Mouse (Mus musculus): ENCODE measurements around the gene Emilin2. TPM values are rescaled to one million over a fixed set of nuclear protein-coding genes. Genes with fewer than 3 reads are reported as not detected.
A peak's percentile ranks its signal among the peaks of the same experiment; 100 is the strongest.

Gene Emilin2
- polyA plus RNA-seq, 1 experiment from 2014 or later = 2.7 TPM

- H3K4me1 ChIP-seq (ENCODE audit: insufficient read depth, low read length) = peaks cover 3% of the 10 kb centered on the region; the same call in 1 of the 2 replicates
- H3K4me3 ChIP-seq (ENCODE audit: low read length) = no peak overlapping the region
- WGBS = 85% methylated on average over 9 of the region's 9 CpGs
- H3K9me3 ChIP-seq (ENCODE audit: low read length) = no peaks in the 10 kb centered on the region
- no peaks in the 10 kb centered on the region for H3K27me3 ChIP-seq (ENCODE audit: insufficient read depth, low read length)
- no peak for ATAC-seq (ENCODE audit: low FRiP score, low TSS enrichment)
- H3K9ac ChIP-seq (replicated peaks; ENCODE audit: low read length) = no peak overlapping the region
- H3K27ac ChIP-seq (ENCODE audit: low read length) = no peak overlapping the region
- no peak overlapping the region for H3K4me2 ChIP-seq (replicated peaks; ENCODE audit: low read depth, low read length)
- H3K36me3 ChIP-seq (ENCODE audit: insufficient read depth, low read length) = peaks cover 24% of the 10 kb centered on the region
Observed at GRCm38 (mm10) chr17:71227128-71227895, 84.5 kb downstream of the Emilin2 start.

- Histone ChIP-seq H3K4me3 (ENCODE audit: low read length) (no peak overlapping the region), H3K4me1 (ENCODE audit: insufficient read depth, low read length) (peaks cover 3% of the 10 kb centered on the region; the same call in 1 of the 2 replicates), H3K9me3 (ENCODE audit: low read length) (no peaks in the 10 kb centered on the region), H3K9ac (replicated peaks; ENCODE audit: low read length) (no peak overlapping the region), H3K4me2 (replicated peaks; ENCODE audit: low read depth, low read length) (no peak overlapping the region), H3K36me3 (ENCODE audit: insufficient read depth, low read length) (peaks cover 11% of the 10 kb centered on the region), H3K27me3 (ENCODE audit: insufficient read depth, low read length) (no peaks in the 10 kb centered on the region), H3K27ac (ENCODE audit: low read length) (no peak overlapping the region)
- no peak for ATAC-seq (ENCODE audit: low FRiP score, low TSS enrichment)
- WGBS = 37% methylated on average over 5 of the region's 5 CpGs
Observed at GRCm38 (mm10) chr17:71225091-71225490, 86.7 kb downstream of the Emilin2 start.

- 51% methylated on average over 2 of the region's 2 CpGs for WGBS
- Histone ChIP-seq H3K27ac (ENCODE audit: low read length) (no peak overlapping the region), H3K4me1 (ENCODE audit: insufficient read depth, low read length) (peaks cover 3% of the 10 kb centered on the region; the same call in 1 of the 2 replicates), H3K9ac (replicated peaks; ENCODE audit: low read length) (no peak overlapping the region), H3K27me3 (ENCODE audit: insufficient read depth, low read length) (no peaks in the 10 kb centered on the region), H3K4me2 (replicated peaks; ENCODE audit: low read depth, low read length) (no peak overlapping the region), H3K4me3 (ENCODE audit: low read length) (no peak overlapping the region), H3K36me3 (ENCODE audit: insufficient read depth, low read length) (peaks cover 8% of the 10 kb centered on the region), H3K9me3 (ENCODE audit: low read length) (no peaks in the 10 kb centered on the region)
- ATAC-seq (ENCODE audit: low FRiP score, low TSS enrichment) = no peak
Observed at GRCm38 (mm10) chr17:71224521-71224920, 87.3 kb downstream of the Emilin2 start.

GRCm38 (mm10) chr17:71223676-71224075 is 88.1 kb downstream of the Emilin2 start:
- Histone ChIP-seq H3K27ac (ENCODE audit: low read length) (no peak overlapping the region), H3K9me3 (ENCODE audit: low read length) (no peaks in the 10 kb centered on the region), H3K4me3 (ENCODE audit: low read length) (no peak overlapping the region), H3K27me3 (ENCODE audit: insufficient read depth, low read length) (no peaks in the 10 kb centered on the region), H3K9ac (replicated peaks; ENCODE audit: low read length) (no peak overlapping the region), H3K4me1 (ENCODE audit: insufficient read depth, low read length) (peaks cover 3% of the 10 kb centered on the region; the same call in 1 of the 2 replicates), H3K36me3 (ENCODE audit: insufficient read depth, low read length) (peaks cover 8% of the 10 kb centered on the region), H3K4me2 (replicated peaks; ENCODE audit: low read depth, low read length) (no peak overlapping the region)
- 40% methylated on average over 5 of the region's 5 CpGs for WGBS
- no peak for ATAC-seq (ENCODE audit: low FRiP score, low TSS enrichment)

- H3K9ac ChIP-seq (replicated peaks; ENCODE audit: low read length) = no peak overlapping the region
- H3K9me3 ChIP-seq (ENCODE audit: low read length) = peaks cover 7% of the 10 kb centered on the region; the same call in 1 of the 2 replicates
- H3K4me1 ChIP-seq (ENCODE audit: insufficient read depth, low read length) = peaks cover 7% of the 10 kb centered on the region; the same call in 1 of the 2 replicates
- H3K4me2 ChIP-seq (replicated peaks; ENCODE audit: low read depth, low read length) = no peak overlapping the region
- H3K36me3 ChIP-seq (ENCODE audit: insufficient read depth, low read length) = peaks cover 18% of the 10 kb centered on the region
- no peaks in the 10 kb centered on the region for H3K27me3 ChIP-seq (ENCODE audit: insufficient read depth, low read length)
- ATAC-seq (ENCODE audit: low FRiP score, low TSS enrichment) = no peak
- no peak overlapping the region for H3K4me3 ChIP-seq (ENCODE audit: low read length)
- no peak overlapping the region for H3K27ac ChIP-seq (ENCODE audit: low read length)
- 83% methylated on average over 3 of the region's 3 CpGs for WGBS
Observed at GRCm38 (mm10) chr17:71221383-71221782, 90.4 kb downstream of the Emilin2 start.

GRCm38 (mm10) chr17:71217111-71217685 is 94.6 kb downstream of the Emilin2 start:
- Histone ChIP-seq H3K4me1 (ENCODE audit: insufficient read depth, low read length) (peaks cover 20% of the 10 kb centered on the region), H3K4me2 (replicated peaks; ENCODE audit: low read depth, low read length) (no peak overlapping the region), H3K36me3 (ENCODE audit: insufficient read depth, low read length) (peaks cover 15% of the 10 kb centered on the region), H3K9me3 (ENCODE audit: low read length) (peaks cover 7% of the 10 kb centered on the region; the same call in 1 of the 2 replicates), H3K27ac (ENCODE audit: low read length) (no peak overlapping the region), H3K9ac (replicated peaks; ENCODE audit: low read length) (no peak overlapping the region), H3K27me3 (ENCODE audit: insufficient read depth, low read length) (no peaks in the 10 kb centered on the region), H3K4me3 (ENCODE audit: low read length) (no peak overlapping the region)
- no peak for ATAC-seq (ENCODE audit: low FRiP score, low TSS enrichment)
- WGBS = 80% methylated on average over 5 of the region's 5 CpGs

GRCm38 (mm10) chr17:71216263-71216662 is 95.5 kb downstream of the Emilin2 start:
- peaks cover 7% of the 10 kb centered on the region; the same call in 1 of the 2 replicates for H3K9me3 ChIP-seq (ENCODE audit: low read length)
- peaks cover 15% of the 10 kb centered on the region for H3K36me3 ChIP-seq (ENCODE audit: insufficient read depth, low read length)
- H3K4me1 ChIP-seq (ENCODE audit: insufficient read depth, low read length) = peaks cover 25% of the 10 kb centered on the region
- WGBS = 54% methylated on average over 2 of the region's 2 CpGs
- no peaks in the 10 kb centered on the region for H3K27me3 ChIP-seq (ENCODE audit: insufficient read depth, low read length)
- H3K9ac ChIP-seq (replicated peaks; ENCODE audit: low read length) = no peak overlapping the region
- H3K27ac ChIP-seq (ENCODE audit: low read length) = no peak overlapping the region
- no peak overlapping the region for H3K4me3 ChIP-seq (ENCODE audit: low read length)
- no peak overlapping the region for H3K4me2 ChIP-seq (replicated peaks; ENCODE audit: low read depth, low read length)
- no peak for ATAC-seq (ENCODE audit: low FRiP score, low TSS enrichment)

- WGBS = 61% methylated on average over 2 of the region's 2 CpGs
- Histone ChIP-seq H3K4me2 (replicated peaks; ENCODE audit: low read depth, low read length) (no peak overlapping the region), H3K4me3 (ENCODE audit: low read length) (no peak overlapping the region), H3K9me3 (ENCODE audit: low read length) (peaks cover 7% of the 10 kb centered on the region; the same call in 1 of the 2 replicates), H3K36me3 (ENCODE audit: insufficient read depth, low read length) (peaks cover 15% of the 10 kb centered on the region), H3K9ac (replicated peaks; ENCODE audit: low read length) (no peak overlapping the region), H3K27me3 (ENCODE audit: insufficient read depth, low read length) (no peaks in the 10 kb centered on the region), H3K4me1 (ENCODE audit: insufficient read depth, low read length) (peaks cover 25% of the 10 kb centered on the region), H3K27ac (ENCODE audit: low read length) (no peak overlapping the region)
- ATAC-seq (ENCODE audit: low FRiP score, low TSS enrichment) = no peak
Observed at GRCm38 (mm10) chr17:71215241-71215839, 96.4 kb downstream of the Emilin2 start.

GRCm38 (mm10) chr17:71214514-71215240 is 97.1 kb downstream of the Emilin2 start:
- H3K4me1 ChIP-seq (ENCODE audit: insufficient read depth, low read length) = peaks cover 25% of the 10 kb centered on the region
- no peak overlapping the region for H3K4me3 ChIP-seq (ENCODE audit: low read length)
- H3K27ac ChIP-seq (ENCODE audit: low read length) = no peak overlapping the region
- H3K9me3 ChIP-seq (ENCODE audit: low read length) = peaks cover 7% of the 10 kb centered on the region; the same call in 1 of the 2 replicates
- H3K27me3 ChIP-seq (ENCODE audit: insufficient read depth, low read length) = no peaks in the 10 kb centered on the region
- WGBS = 69% methylated on average over 17 of the region's 17 CpGs
- H3K4me2 ChIP-seq (replicated peaks; ENCODE audit: low read depth, low read length) = no peak overlapping the region
- ATAC-seq (ENCODE audit: low FRiP score, low TSS enrichment) = no peak
- H3K36me3 ChIP-seq (ENCODE audit: insufficient read depth, low read length) = peaks cover 15% of the 10 kb centered on the region
- 0 out of 2 replicates have a peak overlapping the region, but pooled peaks have one; percentile 8 for H3K9ac ChIP-seq (replicated peaks; ENCODE audit: low read length)
